Mouse (Mus musculus): ENCODE data around the gene Atcay. TPM values are rescaled to one million over a fixed set of nuclear protein-coding genes. Genes with fewer than 3 reads are reported as not detected.
A peak's percentile ranks its signal among the peaks of the same experiment; 100 is the strongest.

Gene Atcay
- total and polyA plus RNA-seq, 3 experiments, result 0.19 to 0.33 TPM; not detected in 1

DNA sequence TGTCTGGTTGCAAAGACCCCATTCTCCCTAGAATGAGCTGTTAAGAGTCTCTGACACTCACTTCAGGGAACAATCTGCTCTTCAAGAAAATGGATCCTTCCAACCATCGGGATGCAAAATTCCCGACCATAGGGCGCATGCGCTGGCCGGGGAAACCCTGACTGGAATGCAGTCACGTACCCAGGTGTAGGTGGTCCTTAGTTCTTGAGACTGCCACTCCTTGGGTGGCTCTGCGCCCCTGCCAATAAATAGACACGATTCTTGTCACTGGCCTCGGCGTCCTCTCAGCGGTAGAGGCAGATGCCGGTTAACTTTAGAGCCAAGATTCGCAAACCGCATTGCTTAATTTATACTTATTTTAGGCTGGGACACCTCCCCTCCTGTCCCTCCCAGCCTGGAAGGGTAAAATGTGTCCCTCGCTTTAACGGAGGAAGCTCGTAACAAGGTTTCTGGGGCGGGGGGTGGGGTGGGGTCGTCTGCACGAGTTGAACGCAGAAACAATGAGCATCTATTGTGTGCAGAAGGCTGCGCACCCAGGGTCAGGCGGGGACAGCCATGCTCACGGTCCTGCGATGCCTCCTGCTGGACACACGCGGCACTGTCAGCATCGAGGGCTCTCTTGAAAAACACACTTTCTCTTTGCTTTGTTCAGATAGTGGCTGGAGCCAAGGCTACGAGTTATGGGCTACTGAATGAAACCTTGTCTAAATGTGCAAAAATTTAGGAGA is 55.9 kb downstream of the Atcay start:
- Histone ChIP-seq H3K36me3 (ENCODE audit: control insufficient read depth in 1 of 2, insufficient read depth in 2 of 2, low read length in 2 of 2) (peaks cover 5 to 18% of the 10 kb centered on the region in 2 experiments), H3K4me1 (ENCODE audit: control insufficient read depth in 1 of 2, insufficient read depth in 2 of 2, low read length in 2 of 2) (peaks cover 0 to 28% of the 10 kb centered on the region in 2 experiments; a peak in 3 of 4 replicates), H3K27ac (ENCODE audit: control insufficient read depth, low read depth, low read length) (peak overlapping the region; percentile 80), H3K9me3 (replicated peaks; ENCODE audit: insufficient read depth, low read length) (no peaks in the 10 kb centered on the region), H3K9ac (ENCODE audit: control insufficient read depth, low read depth, low read length, poor library complexity, severe bottlenecking) (peak overlapping the region; percentile 59), H3K27me3 (ENCODE audit: control insufficient read depth in 1 of 2, insufficient read depth in 2 of 2, low read length in 2 of 2) (no peaks in the 10 kb centered on the region), H3K4me3 (ENCODE audit: control insufficient read depth in 1 of 2, insufficient read depth in 1 of 2, low read depth in 2 of 2, low read length in 2 of 2) (peak overlapping the region; percentile 58 to 66), H3K79me2 (ENCODE audit: control insufficient read depth, insufficient read depth, low read length, poor library complexity) (peaks cover 33% of the 10 kb centered on the region)
- peak; percentile 94 for DNase-seq (ENCODE audit: low read depth, low spot score)
- no peak for TF ChIP-seq JUND (IDR thresholded peaks at IDR 0.05; ENCODE audit: low read depth, low read length)
- TF ChIP-seq POLR2AphosphoS5 (IDR thresholded peaks at IDR 0.05; ENCODE audit: borderline replicate concordance, low read depth, low read length), result no peak
- TF ChIP-seq ZMIZ1 (IDR thresholded peaks at IDR 0.05; ENCODE audit: low read depth, low read length), result no peak
- TF ChIP-seq MAX (IDR thresholded peaks at IDR 0.05; ENCODE audit: low read length), result peak; percentile 73; the same call in 1 of the 2 replicates
- peak; percentile 91 for TF ChIP-seq RAD21 (IDR thresholded peaks at IDR 0.05; ENCODE audit: low read depth, low read length)
- TF ChIP-seq ELF1 (IDR thresholded peaks at IDR 0.05; ENCODE audit: low read depth, low read length), result 0 out of 2 replicates have a peak, but pooled peaks have one; percentile 40
- no peak for TF ChIP-seq USF2 (IDR thresholded peaks at IDR 0.05; ENCODE audit: borderline replicate concordance in 1 of 2, insufficient read depth in 1 of 2, low read depth in 1 of 2, low read length in 2 of 2)
- peak in 1 of 2 experiments; percentile 18; a peak in 1 of 4 replicates for TF ChIP-seq EP300 (IDR thresholded peaks at IDR 0.05; ENCODE audit: low read depth in 1 of 2, low read length in 2 of 2)
- TF ChIP-seq CHD1 (IDR thresholded peaks at IDR 0.05; ENCODE audit: low read depth, low read length), result no peak
- TF ChIP-seq RCOR1 (IDR thresholded peaks at IDR 0.05; ENCODE audit: low read depth, low read length), result 0 out of 2 replicates have a peak, but pooled peaks have one; percentile 20
- TF ChIP-seq NELFE (IDR thresholded peaks at IDR 0.05; ENCODE audit: low read depth, low read length), result no peak
- no peak for TF ChIP-seq E2F4 (IDR thresholded peaks at IDR 0.05; ENCODE audit: borderline replicate concordance, low read depth, low read length)
- TF ChIP-seq MXI1 (IDR thresholded peaks at IDR 0.05; ENCODE audit: low read depth, low read length), result 0 out of 2 replicates have a peak, but pooled peaks have one; percentile 38
- TF ChIP-seq NRF1 (IDR thresholded peaks at IDR 0.05; ENCODE audit: insufficient read depth, low read depth, low read length, poor library complexity, severe bottlenecking), result peak; percentile 57
- peak in 1 of 2 experiments; percentile 25; a peak in 1 of 4 replicates for TF ChIP-seq POLR2A (IDR thresholded peaks at IDR 0.05; ENCODE audit: control insufficient read depth in 1 of 2, insufficient read depth in 1 of 2, low read depth in 1 of 2, low read length in 2 of 2, poor library complexity in 1 of 2)
- TF ChIP-seq GATA1 (IDR thresholded peaks at IDR 0.05; ENCODE audit: low read depth, low read length), result no peak
- no peak for TF ChIP-seq MAFK (IDR thresholded peaks at IDR 0.05; ENCODE audit: borderline replicate concordance, low read depth, low read length)
- TF ChIP-seq CHD2 (IDR thresholded peaks at IDR 0.05; ENCODE audit: low read length), result no peak
- no peak; the same call in 1 of the 2 replicates for TF ChIP-seq ZNF384 (IDR thresholded peaks at IDR 0.05; ENCODE audit: low read depth, low read length)
- peak; percentile 88 for TF ChIP-seq SIN3A (IDR thresholded peaks at IDR 0.05; ENCODE audit: low read length)
- TF ChIP-seq SMC3 (IDR thresholded peaks at IDR 0.05; ENCODE audit: low read depth, low read length), result peak; percentile 91
- peak; percentile 94 to 97 (median 95) for TF ChIP-seq CTCF (IDR thresholded peaks at IDR 0.05 in 2 of 3, conservative IDR thresholded peaks at IDR 0.05 in 1 of 3; ENCODE audit: control insufficient read depth in 1 of 3, insufficient read depth in 1 of 3, low read depth in 2 of 3, low read length in 3 of 3, poor library complexity in 1 of 3, severe bottlenecking in 1 of 3)
- peak; percentile 34; the same call in 1 of the 2 replicates for TF ChIP-seq ETS1 (IDR thresholded peaks at IDR 0.05; ENCODE audit: low read depth, low read length)
- TF ChIP-seq UBTF (IDR thresholded peaks at IDR 0.05; ENCODE audit: borderline replicate concordance, insufficient read depth, low read depth, low read length), result no peak
- TF ChIP-seq GABPA (IDR thresholded peaks at IDR 0.05; ENCODE audit: low read depth, low read length), result 0 out of 2 replicates have a peak, but pooled peaks have one; percentile 20
- TF ChIP-seq MAZ (IDR thresholded peaks at IDR 0.05; ENCODE audit: low read depth, low read length), result no peak; the same call in 1 of the 2 replicates
- TF ChIP-seq ZC3H11A (IDR thresholded peaks at IDR 0.05; ENCODE audit: low read depth, low read length), result peak; percentile 82
- TF ChIP-seq TCF12 (IDR thresholded peaks at IDR 0.05; ENCODE audit: low read depth, low read length), result no peak; the same call in 1 of the 2 replicates
- no peak for TF ChIP-seq TAL1 (IDR thresholded peaks at IDR 0.05; ENCODE audit: low read length)
- TF ChIP-seq POLR2AphosphoS2 (IDR thresholded peaks at IDR 0.05; ENCODE audit: low read length), result no peak
- TF ChIP-seq MEF2A (IDR thresholded peaks at IDR 0.05; ENCODE audit: extremely low read depth, insufficient replicate concordance, low read depth, low read length, poor library complexity, severe bottlenecking), result no peak
- no peak for TF ChIP-seq ZKSCAN1 (IDR thresholded peaks at IDR 0.05; ENCODE audit: low read depth, low read length)
- no peak; the same call in 1 of the 2 replicates for TF ChIP-seq USF1 (IDR thresholded peaks at IDR 0.05; ENCODE audit: low read depth, low read length)
- peak; percentile 52; the same call in 1 of the 2 replicates for TF ChIP-seq HCFC1 (IDR thresholded peaks at IDR 0.05; ENCODE audit: low read depth, low read length)
- no peak for TF ChIP-seq MYB (IDR thresholded peaks at IDR 0.05; ENCODE audit: low read depth, low read length)

All from MEL (cell line).